Mouse (Mus musculus): ENCODE measurements around the gene Hacd2.

GRCm38 (mm10) chr16:35006251-35006650 lies 16.0 kb upstream of the Hacd2 start:
- TF ChIP-seq MAFK (IDR thresholded peaks at IDR 0.05; ENCODE audit: insufficient replicate concordance, low read length) (no peak), CTCF (conservative IDR thresholded peaks at IDR 0.05 in 1 of 2, IDR thresholded peaks at IDR 0.05 in 1 of 2; ENCODE audit: low read depth in 2 of 2, low read length in 2 of 2) (no peak), EP300 (IDR thresholded peaks at IDR 0.05; ENCODE audit: low read length) (no peak)

All from CH12.LX (cell line).